Mouse (Mus musculus): ENCODE measurements around the gene Pkd2.
A peak's percentile ranks its signal among the peaks of the same experiment; 100 is the strongest.

The Pkd2 gene

DNA sequence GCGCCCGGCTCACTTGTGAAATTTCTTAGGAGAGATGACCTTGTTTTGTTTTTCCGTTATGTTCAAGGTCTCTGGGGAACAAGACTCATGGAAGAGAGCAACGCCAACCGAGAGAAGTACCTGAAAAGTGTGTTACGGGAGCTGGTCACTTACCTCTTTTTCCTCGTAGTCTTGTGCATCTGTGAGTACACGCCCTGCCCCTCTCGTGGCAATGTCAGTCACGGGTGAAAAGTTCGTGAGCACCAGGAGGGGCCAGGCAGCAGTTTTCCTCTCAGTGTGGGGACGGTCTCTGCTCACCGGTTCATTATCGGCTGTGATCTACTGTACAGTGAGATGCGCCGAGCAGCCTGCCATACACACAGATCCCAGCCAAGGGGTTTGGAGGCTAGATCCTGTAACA, 7.6 kb downstream of the Pkd2 start:
- no peak for DNase-seq

DNA sequence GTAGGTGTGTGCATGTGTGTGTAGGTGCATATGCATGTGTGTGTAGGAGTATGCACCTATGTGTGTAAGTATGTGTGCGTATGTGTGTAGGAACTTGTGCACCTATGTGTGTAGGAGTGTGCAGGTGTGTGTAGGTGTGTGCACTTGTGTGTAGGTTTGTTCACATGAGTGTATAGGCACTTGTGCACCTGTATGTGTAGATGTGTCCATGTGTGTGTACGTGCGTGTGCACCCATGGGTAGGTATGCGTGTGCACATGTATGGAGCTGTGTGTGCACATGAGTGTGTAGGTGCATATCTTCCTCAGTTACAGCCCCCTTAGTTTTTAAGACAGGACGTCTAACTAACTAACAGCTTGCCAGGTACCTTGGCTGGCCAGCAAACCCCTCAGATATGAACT, 9.3 kb downstream of the Pkd2 start:
- DNase-seq = no peak

DNA sequence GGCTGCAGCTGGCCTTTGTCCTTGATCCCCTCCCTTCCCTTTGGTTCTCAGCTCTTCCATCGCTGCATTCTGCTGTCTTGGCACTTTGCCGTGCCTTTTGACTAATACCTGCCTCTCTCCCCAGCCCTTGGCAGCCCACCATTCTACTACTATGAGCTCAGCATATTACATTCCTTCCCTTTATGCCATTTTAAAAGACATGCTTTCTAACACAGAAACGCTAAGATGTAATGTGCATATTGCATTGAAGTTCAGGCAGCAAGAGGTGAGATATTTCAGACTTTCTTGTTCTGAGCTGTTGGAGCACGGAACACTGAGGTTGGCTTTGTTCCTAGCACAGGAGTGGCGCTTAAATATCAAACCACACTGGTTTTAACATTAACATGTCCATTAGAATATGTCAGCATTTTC, 11.7 kb downstream of the Pkd2 start:
- DNase-seq = peak; percentile 79

DNA sequence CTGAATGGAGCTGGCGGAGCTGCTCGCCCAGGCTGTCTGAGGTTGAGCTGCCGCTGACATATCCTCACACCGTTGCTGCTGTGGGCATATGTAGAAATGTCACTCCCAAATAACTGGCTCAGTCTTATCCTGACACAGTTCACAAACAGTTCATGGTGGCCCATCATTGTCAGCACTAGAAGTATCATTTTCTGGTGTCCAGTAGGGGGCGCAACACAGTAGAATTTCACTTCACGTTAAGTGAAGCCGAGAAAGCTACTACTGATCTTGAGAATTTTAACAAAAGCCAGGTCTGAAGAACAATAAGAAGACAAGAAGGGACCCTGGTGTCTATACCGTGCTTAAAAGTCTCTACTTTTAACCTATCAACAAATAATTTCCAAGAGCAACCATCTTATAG, 13.1 kb downstream of the Pkd2 start:
- DNase-seq = no peak

DNA sequence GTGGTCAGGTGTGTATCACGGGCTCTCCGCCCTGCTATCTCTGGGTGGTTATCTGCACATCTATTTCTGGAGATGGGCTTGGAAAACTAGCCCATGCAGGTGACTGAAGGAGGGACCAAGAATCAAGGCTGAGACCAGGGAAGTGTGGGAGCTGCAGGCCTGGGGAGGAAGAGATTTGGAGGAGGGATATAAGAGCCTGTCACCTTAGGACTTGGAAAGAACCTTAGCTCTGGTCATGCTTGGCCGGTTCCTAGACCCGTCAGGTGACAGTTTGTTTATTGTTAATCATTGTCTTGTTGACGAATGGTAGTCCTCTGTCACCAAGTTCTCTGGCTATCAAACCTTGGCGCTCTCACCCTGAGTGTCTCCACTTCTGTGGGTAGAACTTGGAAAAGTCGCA, 21.1 kb downstream of the Pkd2 start:
- peak; percentile 46 for DNase-seq

DNA sequence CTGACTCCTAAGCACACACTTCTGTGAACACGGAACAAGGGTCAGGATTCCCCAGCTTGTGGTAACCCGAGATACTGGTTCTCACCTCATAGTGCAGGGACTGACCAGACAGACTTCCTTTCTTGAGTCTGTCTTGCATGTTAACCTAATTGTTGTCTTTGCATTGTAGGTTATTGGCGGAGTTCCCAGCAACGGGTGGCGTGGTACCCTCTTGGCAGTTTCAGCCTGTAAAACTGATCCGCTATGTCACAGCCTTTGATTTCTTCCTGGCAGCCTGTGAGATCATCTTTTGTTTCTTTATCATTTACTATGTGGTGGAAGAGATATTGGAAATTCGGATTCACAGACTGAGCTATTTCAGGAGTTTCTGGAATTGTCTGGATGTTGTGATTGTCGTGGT, 23.6 kb downstream of the Pkd2 start:
- no peak for DNase-seq

DNA sequence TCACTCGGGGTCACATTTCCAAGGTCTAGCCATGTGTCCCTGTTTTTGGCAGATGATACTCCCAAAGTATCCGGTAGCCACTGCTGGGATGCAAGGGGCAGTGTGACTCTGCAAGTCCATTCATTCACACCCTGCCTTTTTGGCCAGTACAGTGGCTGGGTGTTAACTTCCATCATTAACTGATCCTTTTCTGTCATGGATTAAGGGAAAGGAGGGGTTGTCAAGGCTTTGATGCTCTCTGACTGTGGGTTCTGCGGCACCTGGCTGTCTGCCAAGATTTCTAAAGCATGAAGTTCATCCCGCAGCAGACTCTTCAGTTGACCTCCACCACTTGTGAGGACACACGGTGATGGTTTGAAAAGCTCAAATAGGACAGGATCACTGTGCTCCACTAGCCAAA, 32.3 kb downstream of the Pkd2 start:
- DNase-seq = no peak

DNA sequence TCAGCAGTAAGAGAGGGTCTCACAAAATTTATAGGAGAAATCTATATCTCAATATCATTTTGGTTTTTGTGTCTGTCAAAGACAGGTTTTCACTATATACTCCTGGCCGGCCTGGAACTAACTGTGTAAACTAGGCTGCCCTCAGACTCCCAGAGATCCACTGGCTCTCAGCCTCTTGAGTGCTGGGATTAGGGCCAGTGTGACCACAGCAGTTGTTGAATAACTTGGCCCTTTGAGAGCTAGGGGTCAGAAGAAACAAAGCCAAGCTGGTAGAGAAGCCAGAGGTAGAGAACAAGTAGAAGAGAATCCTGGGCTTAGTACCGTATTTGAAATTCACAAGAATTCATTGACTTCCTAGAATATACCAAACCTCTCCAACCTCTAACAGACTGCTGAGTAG, 45.6 kb downstream of the Pkd2 start:
- peak; percentile 51 for DNase-seq

DNA sequence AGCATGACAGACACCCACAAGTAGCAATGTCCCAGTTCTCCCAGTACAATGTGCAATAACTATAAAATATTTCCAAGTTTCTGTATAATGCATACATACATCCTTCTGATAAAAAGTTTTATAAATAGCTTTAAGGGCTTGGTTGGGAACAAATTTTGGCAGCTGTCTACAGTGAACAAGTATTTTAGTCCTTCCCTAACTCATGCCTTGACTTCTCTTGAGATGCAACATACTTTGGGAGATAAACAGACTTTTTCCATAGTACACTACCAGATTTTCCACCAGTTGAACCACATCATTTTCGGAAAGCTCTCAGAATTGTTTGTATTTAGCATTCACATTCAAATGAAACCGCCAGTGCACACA, 48.6 kb downstream of the Pkd2 start:
- no peak for DNase-seq

DNA sequence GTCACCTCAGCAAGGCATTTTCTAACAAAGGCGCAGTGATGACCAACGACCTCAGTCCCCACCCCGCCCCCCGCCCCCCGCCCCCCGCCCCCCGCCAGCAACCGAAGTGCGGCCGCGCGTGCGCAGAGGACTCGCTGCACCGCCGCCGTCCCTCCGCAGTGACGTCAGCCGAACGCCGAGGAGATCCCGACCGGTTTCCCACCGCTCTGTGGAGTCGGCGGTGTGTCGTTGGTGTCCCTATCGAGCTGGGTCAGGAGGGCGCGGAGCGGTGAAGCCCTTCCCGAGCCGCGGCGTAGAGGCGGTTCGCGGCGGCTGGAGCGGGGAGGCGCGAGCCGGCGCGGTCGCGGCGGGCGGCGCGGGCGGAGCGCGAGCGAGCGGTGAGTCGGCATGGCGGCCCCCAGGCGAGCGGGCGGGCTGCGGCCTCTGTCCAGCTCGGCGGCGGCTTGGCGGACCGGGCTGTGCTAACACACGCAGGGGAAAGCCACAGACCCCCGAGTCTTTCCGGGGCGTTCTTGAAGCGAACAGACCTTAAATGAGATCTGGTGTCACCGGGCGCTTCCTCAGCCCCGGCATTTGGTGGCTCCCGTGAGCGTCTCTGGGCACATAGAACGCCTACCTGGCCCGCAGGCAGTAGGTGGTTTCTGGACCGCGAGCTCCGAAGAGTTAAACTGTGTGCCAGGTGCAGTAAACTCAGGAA, 49.1 kb downstream of the Pkd2 start, which contains the start of gene BC005561:
BC005561 (plus strand) TSS at position 158 of the 697 bp plus-strand sequence.
- peak; percentile 78 for DNase-seq

DNA sequence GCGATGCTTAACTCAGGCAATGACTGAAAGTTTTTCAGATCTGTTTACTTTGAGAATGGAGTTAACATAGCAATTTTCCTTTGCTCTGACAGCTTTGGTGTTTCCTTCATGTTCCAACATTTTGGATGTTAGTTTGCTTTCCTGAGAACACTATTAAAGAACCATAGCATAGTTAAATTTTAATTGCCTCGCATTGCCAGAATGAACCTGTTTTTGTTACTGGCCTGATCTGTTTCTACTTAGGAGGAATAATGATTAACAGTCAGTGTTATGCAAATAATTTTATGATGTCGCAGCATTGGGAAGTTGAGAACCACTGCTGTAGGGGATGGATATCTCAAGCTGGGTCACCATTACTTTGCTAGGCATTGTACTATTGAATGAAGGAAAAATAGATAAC, 52.0 kb downstream of the Pkd2 start:
- no peak for DNase-seq

DNA sequence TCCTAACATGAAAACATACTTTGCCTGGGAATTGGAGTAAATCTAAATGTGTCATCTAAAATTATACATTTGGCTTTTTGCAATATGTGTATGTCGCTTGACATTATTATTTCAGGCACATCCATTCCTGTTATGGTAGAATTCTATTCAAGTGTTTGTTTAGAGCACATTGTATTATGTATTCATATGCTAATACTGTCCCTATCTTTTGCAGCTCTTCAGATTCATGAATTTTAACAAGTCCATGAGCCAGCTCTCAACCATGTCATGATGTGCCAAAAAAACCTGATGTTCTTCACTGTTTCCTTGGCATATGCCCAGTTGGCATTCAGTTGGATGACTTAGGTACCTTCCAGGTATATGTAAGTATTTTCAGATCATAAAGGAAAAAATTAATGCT, 79.4 kb downstream of the Pkd2 start:
- no peak for DNase-seq

DNA sequence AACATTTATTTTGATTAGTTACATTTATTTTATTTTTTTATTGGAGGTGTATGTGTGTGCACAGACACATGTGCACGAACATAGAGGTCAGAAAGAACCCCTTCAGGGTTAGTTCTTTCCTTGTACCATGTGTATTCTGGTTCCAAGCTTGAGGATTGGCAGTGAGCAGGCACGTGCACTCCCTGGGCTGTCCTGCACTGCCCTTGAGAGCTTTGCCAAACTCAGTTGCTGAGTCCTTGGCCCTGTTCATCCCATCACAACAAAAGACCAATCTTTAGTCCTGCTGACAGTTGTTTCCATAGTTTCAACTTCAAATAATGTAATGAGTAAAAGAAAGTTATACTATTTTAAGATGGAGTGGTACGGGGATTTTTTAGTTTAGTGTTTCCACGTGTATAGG, 80.1 kb downstream of the Pkd2 start:
- no peak for DNase-seq
